Mouse (Mus musculus) megakaryocyte, adult 5-6 weeks (primary cell): ENCODE measurements around the gene Vstm5. TPM values are rescaled to one million over a fixed set of nuclear protein-coding genes. Genes with fewer than 3 reads are reported as not detected.
"Not testable (repeated sequence)": the region's sequence is repeated elsewhere in the genome, so short reads cannot be mapped to it uniquely, and the experiment has no call there.

Experiments used
- ATAC-seq: 2 replicates; pipeline ENCODE4 v1.8.0; 2016; ENCODE audit warnings: mild to moderate bottlenecking, inconsistent platforms; ENCODE audit not compliant: poor library complexity, severe bottlenecking
- total RNA-seq, 2 experiments: library from RNA; stranded (forward) in 1 of 2; stranded (reverse) in 1 of 2; fragments of 153-499, 151-499 nt in 1 of 2; fragments of 221-1000, 200-1000 nt in 1 of 2; gene quantifications; 2 replicates each; pipeline versions ENCODE4 v1.2.3 to v1.2.4; 2015 to 2017

Vstm5 gene
- not detected in 2 replicates for total RNA-seq (2015)
- not detected in 2 replicates for total RNA-seq (2017)

GRCm38 (mm10) chr9:15239042-15239925 lies at the start of gene Vstm5:
Vstm5 (plus strand) TSS chr9:15239045.
- peak; percentile 40; the same call in 1 of the 2 replicates for ATAC-seq

DNA sequence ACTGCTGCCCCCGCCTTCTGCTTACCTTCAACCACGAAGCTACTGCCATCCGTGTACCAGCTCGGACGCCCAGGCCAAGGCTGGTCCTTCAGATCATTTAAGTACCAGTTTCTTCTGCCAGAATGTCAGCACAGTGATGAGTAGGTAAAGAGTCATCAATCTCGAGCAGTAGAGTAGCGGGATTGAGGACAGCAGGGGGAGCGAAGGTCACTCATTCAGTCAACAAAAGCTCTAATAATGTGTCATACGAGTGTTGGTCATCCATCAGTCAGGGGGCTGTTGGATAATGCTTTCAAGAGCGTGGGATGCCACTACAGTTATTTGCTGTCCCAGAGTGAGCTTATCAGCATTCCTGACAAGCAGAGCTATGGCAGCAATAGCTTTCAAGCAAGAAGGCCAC lies 44.0 kb upstream of the Vstm5 start:
- ATAC-seq = not testable (repeated sequence)

DNA sequence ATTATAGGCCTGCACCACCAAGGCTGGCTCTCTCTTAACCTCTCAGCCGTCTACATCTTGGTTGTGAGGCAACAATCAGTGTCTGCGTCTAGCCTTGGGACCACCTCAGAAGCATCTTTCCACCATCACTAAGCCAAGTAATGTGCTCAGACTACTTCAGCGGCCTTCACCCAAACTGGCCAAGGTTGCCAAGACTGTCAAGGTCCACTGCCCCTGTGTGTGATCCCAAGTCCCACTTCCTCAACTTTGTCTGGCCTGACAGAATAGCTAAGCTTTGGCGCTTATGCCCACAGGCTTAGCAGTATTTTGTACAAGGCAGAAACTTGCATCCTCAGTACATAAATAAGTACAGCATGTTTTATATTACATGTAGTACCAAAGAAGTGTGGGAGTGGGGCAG lies 32.2 kb upstream of the Vstm5 start:
- no peak for ATAC-seq

DNA sequence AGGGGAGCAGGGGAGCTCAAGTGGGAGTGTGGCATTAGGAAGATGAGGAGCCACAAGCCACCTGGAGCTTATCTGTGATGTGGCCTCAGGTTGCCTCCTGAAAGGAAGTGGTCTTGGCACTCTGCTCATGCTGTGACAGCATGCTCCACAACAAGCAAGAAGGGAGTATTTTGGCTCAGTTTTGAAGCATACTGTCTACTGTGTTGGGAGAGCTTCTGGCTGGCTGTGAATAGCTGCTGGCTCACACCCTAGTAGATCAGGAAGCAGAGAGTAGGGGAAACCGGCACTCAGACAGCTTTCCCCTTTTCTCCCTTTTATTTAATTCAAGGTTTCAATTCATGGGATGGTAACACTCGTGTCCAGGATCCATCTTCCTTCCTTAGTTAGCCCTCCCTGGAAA lies 29.5 kb upstream of the Vstm5 start:
- ATAC-seq = no peak

- no peak for ATAC-seq
Measured at GRCm38 (mm10) chr9:15211876-15212275, 27.0 kb upstream of the Vstm5 start.

DNA sequence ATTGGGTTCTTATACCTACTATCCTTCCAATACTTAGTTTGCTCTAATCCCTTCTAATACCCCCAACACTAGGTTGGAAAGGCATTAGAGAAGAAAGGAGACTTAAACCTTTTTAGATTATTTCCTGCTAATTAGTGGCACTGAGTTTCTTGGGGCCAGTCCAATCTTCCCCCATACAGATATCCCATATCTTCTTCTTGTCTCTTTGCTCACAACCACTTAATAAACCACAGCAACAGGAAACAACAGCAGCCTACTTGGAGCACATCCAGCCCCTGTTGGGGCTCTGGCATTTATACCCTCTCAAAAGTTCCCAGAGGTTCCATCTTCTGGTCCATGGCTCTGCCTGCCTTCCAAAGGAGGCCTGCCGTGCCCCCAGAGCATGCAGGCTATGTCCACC lies 25.1 kb upstream of the Vstm5 start:
- ATAC-seq = no peak

GRCm38 (mm10) chr9:15224912-15225311 lies 13.9 kb upstream of the Vstm5 start:
- no peak for ATAC-seq

DNA sequence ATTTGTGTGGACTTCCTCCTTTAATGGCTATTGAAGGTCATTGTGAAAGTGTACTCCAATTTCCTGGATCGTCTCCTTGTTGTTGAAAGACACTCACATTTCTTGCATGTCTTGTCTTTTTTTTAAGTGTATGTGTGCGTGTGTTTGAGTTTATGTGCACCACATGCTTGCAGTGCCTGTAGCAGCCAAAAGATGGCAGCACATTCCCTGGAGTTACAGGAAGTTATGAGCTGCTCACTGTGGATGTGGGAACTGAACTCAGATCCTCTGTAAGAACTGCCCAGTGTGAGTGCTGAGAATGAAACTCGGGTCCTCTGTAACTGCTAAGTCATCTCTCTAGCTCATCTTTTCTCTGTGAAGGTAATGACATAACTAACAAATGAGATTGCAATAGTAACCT lies 6.4 kb upstream of the Vstm5 start:
- ATAC-seq = no peak

DNA sequence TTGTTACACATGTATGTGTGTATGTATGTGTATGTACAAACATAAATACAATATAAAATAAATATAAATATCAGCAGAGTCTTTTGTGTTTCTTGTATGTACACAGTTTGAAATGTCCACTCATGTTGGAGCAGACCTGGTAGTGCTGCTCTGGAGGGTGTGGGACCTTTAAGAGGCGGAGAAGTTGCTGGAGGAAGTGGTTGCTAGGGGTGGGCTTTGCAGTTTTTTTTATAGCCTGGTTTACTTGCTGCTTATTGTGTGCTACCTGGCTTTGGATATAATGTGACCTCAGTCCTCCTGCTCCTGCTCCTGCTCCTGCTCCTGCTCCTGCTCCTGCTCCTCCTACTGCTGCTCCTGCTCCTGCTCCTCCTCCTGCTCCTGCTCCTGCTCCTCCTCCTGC lies 5.2 kb upstream of the Vstm5 start:
- ATAC-seq = no peak

DNA sequence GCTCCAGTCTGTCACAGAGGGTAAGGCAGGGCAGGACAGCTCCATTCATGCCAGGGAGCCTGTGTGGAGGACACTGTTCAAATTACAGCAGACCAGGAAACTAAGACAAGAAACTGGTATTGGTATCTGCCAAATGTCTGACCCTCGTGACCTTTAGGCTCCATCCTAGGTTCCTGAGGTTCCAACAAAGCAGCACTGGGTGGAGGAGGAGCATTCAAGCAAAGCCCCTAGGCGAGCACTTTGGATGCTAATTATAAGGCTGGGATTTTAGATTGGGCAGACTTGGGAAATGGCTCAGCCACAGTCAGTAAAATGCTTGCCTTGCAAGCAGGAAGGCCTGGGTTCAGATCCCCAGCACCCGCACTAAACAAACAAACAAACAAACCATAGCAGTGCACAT lies 2.9 kb upstream of the Vstm5 start:
- no peak for ATAC-seq

DNA sequence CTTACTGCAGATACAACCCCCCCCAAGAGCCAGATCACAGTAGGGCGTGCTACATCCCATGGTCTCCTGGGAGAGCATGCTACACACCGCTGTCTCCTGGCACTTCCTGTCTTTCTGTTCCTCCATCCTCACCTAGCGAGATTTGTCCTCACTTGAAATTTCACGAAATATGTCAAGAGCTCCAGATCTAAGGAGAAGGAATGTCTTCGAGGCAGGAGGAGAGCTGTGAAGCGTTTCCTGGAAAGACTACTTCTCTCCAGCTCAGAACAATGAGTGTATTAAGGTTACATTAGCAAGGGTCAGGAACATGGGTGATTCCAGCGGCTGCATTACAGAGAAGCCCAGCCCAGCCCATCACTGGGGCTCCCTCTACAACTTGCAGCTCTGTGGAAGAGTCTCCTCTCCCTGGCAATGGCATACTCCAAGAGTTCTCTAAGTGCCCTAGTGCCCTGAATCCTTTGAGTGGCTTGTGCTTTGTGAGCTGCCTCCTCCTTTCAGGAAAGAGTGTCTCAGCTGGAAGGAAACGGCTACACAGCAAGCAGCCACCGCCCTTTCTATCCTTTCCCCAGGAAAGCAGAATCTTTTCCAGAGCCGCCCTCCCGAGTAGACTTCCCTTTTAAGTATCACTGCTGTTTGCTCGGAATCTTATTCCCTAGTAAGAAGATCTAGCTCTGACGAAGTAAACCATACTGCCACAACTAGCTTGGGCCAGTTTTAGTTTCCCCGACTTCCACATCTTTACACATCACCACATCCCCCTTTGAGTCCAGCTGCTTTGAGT lies 1.1 kb upstream of the Vstm5 start:
- ATAC-seq = no peak

- ATAC-seq = no peak
Measured at GRCm38 (mm10) chr9:15238297-15238990, 401 bp upstream of the Vstm5 start.

DNA sequence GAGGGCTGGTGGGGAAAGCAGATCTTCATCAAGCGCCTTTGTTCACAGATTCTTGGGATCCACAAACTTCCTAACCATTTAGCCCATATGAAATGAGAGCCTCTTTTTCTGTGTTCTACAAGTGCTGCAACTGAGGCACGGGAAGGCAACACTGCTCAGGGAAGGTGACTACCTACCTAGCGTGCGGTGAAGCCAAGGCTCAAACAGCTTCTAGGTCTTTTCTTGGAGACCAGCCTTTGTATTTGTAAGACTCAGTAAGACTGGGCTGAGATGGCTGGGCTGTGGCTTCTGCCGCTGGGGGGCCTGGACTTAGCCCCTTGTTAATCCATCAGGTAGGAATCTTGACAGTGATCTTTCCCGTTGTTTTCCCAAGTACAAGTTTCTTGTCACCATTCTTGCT lies 1.2 kb downstream of the Vstm5 start:
- ATAC-seq = no peak

DNA sequence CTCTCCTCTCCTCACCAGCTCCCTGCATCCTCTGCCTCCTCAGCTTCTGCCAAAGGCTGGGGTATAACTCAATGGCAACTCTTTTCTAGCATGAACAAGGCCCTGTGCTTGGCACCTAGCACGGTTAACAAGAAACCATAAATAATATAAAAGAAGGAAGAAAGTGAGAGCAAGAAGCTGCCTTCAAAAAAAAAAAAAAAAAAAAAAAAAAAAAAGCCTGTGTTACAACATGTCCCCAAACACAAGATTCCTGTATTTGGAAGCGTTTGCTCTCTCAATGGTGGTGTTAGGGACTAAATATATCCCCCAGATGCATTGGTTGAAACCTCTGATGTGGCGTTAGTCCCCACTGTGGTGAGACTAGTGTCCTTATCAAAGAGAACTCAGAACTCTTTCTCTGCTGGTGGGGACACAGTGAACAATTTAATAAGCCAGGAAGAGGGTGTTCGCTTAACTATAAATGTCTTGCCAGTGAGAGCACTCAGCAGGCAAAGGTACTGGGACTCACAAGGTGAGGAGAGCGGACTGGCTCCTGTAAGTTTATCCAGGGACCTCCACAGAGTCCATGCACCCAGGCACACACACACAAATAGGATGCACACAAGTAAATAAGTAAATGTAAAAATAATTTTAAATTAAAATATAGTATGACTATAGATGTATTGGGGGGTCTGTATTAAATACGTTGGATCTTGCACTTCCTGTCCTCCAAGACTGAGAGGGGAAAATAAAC lies 2.2 kb downstream of the Vstm5 start:
- ATAC-seq = no peak

DNA sequence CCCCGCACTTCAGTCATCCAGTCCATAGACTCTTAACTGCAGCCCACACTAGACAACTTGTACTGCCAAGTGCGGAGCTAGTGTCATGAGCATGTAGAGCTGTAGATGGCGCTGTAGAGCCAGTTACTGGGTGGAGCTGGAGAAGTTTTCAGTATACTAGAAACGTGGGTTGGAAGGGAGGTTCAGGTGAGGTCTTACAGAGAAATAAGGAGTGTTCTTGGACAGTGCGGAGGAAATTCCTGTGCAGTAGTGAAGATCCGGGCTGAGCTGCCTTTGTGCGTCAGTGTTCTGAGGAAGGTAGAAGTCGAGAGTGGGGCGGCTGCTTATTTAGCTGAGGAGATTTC lies 2.7 kb downstream of the Vstm5 start:
- ATAC-seq = peak; percentile 75

DNA sequence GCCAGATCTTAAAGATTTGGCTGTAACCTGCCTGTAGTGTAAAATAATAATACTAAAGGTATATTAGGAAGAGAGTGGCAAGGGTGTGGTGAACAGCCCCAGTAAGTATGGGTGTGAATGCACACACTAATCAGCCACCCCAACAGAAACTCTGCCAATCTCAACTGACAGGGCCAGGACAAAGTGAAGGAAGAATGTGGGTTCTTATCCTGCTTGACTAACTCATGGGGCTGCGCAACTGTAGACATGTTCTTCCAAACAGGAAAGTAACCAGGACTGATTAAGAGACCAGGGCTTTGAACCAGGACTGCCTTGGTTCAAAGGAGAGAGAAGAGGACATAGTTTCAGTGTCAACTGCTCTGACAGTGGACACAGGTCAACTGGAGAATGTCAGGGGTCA lies 3.3 kb downstream of the Vstm5 start:
- ATAC-seq = no peak

GRCm38 (mm10) chr9:15245319-15246075 lies 6.7 kb downstream of the Vstm5 start:
- no peak for ATAC-seq

DNA sequence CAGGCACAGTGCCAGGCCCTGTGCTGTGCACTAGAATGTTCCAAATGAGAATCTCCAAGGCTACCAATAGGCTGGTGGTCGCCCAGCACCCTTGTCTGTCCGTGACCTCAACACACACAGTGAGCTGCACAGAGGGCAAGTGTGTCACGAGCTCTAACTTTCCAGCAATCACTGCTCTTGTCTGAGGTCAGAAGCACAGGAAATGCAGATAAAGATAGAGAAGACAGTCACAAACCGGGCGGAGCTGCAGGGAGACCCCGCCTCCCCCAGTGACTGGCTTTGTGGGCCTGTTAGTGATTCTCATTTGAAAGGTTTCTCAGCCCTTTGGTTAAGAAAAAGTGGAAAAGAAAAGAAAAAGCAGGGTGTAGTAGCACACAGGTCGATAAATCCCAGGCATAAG lies 11.5 kb downstream of the Vstm5 start:
- ATAC-seq = no peak

- no peak for ATAC-seq
Measured at GRCm38 (mm10) chr9:15252196-15252595, 13.4 kb downstream of the Vstm5 start.

DNA sequence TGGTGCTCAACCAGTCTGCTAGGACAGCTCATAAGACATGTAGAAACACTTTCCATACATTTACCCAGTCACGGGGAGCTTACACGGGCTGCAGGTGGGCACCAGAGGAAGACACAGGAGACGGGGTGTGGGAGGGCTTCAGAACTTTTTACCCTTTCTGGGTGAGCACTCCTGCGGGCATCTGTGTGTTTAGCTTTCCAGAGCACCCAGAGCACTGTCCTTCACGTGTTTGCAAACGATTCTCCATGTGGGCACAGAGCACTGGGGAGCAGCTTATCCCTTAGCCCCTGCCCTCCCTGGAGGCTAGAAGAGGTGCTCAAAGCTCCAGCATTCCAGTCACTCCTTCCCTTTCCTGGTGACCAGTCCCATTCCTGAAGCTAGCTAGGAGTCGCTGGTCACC lies 15.7 kb downstream of the Vstm5 start:
- ATAC-seq = no peak
